Mouse (Mus musculus) granulocyte monocyte progenitor cell, adult 5-6 weeks (primary cell): Measurements from ENCODE around the gene Sept9. TPM values are rescaled to one million over a fixed set of nuclear protein-coding genes. Genes with fewer than 3 reads are reported as not detected.
A peak's percentile ranks its signal among the peaks of the same experiment; 100 is the strongest.

Source experiments
- ATAC-seq: replicated peaks from 2 replicates; pipeline ENCODE4 v1.8.0; 2016; ENCODE audit warnings: mild to moderate bottlenecking, moderate TSS enrichment, inconsistent platforms; ENCODE audit not compliant: poor library complexity, severe bottlenecking
- total RNA-seq, 2 experiments: library from RNA; stranded (forward) in 1 of 2; stranded (reverse) in 1 of 2; fragments of 200-712, 200-1000 nt in 1 of 2; fragments of >200 nt in 1 of 2; fragmentation: Nextera tagmentation in 1 of 2; gene quantifications; 2 replicates each; pipeline ENCODE4 v1.2.3; 2014 to 2017

Sept9 gene
- total RNA-seq, 2 experiments from 2014 or later, result 141 to 145 TPM

DNA sequence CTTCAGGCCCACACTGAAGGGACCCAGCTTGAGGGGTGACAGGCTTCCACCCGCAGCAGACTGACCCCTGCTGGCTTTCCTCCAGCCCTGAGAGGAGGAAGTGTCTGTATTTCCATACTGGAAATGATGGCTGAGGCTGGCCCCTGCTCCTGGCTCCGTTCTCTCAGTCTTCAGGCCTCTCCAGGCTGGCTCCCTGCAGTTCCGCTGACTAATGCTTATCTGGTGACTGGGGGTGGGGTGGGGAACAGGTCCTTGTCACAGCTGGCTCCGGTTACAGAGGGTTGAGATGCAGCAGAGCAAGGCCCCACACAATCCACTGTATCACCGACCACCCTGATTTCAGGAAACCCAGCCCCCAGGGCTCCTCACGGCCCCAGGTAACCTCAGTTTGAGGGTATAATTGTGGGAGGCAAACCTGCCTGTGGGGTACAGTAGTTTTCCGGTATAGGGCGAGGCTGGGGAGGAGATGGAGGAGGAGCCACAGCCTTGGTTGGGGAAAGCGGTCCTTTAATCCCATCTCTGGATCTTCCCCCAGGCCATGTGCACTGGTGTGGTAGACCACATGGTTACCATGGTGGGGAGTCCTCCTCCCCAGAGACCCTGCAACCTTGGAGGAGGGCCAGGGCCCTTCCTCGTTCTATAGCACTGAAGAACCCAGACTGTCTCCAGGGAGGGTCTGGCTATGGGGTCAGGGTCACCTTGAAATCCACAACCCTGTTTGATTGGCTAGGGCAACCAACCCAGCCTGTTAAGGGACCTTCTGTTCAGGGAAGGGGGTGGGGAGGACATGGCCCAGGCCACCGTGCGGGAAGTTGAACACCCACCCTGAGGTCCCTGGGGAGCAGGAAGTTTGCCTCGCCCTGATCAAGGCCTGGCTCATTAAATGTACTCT is 108.7 kb downstream of the Sept9 start:
- ATAC-seq, result peak; percentile 57

DNA sequence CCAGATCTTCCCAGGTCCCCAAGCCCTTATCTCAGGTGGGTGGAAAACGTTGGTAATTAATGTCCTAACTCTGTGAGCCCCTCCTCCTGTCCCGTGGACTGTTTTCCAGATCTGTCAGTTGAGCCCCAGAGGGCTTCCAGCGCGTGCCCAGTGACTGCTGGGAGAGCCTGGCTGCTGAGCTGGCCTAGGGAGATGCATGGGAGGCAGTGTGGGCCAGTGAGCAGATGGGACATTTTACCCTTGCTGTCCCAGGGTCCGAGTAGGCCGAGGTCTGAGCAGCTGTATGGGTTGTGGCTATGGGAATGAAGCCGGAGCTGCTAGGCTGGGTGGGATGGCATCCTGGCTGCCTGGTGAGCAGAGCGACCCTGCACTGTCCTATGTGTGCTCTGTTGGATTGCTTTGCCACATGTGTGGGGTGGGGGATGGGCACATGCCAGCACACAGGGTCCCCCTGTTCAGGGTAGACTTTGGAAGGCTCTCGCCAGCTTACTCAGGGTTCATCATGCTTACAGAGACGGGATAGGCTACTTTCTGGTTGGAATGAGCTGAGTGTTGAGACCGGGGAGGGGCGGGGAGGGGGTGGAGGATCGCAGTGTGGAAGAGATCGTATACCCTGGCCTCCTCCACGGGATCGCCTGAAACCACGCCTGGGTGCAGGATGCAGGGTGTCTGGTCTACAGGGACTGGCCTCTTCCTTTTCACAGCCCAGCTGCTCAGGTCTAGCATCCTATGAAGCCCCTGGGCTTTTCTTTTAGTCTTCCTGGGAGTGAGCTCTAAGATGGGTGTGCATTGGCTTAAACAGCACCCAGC is 109.9 kb downstream of the Sept9 start:
- ATAC-seq, result no peak

- ATAC-seq, result no peak
These were observed 110.4 kb downstream of the Sept9 start for GRCm38 (mm10) chr11:117309918-117310287.

DNA sequence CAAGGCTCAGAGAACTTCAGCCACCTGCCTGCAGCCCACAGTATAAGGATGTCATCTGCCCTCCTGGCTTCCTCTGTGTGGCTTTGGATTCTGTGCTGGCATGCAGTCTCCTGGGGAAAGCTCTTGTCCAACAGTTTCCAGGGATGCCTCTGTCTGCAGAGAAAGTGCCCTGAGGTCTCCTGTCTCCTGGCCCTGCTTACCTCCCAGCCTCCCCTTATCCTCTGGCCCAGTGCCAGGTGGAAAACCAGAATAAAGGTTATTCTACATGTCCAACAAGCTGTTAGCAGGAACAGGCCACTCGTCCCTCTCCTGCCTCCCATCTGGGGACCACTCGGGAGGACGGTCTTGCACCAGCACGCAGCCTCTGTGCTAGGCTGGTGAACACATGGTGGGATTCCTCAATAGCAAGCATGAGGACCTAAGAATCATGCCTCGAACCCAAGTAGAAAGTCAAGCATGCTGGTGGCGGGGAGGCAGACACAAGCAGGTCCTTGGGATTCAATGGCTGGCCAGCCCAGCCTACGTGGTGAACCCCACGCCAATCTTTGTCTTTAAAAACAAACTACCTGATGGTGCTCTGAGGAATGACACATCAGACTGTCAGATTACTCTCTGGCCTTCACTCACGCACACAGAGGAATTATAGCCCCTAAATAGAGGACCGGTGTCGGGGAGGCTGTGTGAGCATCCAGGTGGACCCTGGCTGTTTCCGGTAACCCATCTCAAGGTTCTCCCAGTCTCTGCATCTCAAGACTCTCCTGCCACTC is 111.1 kb downstream of the Sept9 start:
- no peak for ATAC-seq

GRCm38 (mm10) chr11:117311127-117311800 is 111.8 kb downstream of the Sept9 start:
- ATAC-seq, result no peak

DNA sequence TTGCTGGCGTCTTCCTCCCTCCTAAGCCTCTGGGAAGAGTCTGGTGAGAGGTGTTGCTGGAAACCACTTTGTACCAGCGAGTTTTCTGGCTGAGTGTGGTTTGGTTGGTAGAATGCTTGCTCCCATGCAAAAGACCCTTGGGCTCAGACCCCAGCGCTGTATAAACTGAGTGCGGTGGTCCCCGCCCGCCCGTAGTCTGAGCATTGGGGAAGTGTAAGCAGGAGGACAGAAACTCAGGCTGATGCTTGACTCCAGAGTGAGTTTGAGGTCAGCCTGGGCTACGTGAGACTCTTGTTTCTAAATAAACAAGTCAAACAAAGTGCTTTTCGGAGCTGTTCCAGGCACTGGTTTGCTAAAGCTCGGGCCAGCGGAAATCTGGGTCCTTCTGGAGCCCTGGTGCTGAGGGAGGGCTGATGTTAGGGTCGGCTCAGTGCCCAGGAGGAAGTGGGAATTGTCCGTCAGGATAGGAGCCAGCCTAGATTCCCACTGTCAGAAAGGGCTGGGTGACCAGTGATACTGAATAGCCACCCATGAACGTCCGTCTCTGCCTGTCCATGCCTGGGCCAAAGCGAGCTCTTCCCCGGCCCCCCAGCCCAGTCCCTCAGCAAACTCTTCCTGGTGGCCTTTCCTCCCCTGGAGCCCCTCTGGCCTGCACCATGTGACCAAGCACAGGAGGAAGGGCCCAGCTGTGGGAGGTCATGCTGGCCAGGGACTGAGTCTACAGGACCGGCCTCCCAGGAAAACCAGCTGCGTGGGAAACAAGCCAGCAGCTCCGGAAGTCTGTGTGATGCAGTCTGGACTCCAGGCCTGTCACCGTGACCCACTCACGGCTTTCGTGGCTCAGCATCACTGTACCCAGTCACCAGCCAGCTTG is 112.8 kb downstream of the Sept9 start:
- no peak for ATAC-seq

DNA sequence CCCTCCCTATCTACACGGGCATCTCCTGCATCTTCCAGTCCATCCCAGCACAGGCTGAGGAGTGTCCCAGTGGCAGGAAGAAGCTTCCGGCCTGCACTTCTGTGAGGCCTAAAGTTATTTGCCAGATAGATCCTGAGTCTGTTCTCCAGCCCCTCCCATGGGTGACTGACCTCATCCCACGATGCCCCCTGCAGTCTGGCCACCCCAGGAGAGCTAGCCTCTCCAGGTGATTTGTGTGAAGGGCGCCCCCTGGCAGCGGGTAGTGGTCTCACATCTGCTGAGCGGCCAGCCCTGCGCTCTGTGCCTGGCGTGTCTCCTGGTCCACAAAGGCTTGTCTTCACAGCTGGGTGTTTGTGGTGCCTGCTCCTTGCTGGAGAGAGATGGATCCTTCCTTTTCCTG is 113.5 kb downstream of the Sept9 start:
- 0 out of 2 replicates have a peak, but pooled peaks have one; percentile 29 for ATAC-seq

DNA sequence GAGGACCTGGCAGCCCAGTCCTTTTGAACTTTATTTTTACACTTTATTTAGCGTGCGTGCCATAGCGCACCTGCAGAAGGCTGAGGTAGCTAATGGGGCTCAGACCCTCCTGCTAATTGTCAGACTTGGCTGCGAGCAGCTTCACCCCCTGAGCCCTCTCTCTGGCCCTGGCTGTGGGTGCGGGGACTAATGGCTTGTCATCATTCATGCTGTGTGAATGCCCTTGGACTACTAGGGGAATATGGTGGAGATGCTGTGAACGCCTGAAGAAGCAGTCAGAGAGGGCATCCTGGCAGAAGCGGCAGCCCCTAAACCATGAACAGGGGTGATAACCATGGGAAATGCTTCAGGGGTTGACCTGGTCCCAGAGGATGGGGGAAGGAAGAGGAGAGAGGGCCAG is 114.0 kb downstream of the Sept9 start:
- ATAC-seq, result no peak

DNA sequence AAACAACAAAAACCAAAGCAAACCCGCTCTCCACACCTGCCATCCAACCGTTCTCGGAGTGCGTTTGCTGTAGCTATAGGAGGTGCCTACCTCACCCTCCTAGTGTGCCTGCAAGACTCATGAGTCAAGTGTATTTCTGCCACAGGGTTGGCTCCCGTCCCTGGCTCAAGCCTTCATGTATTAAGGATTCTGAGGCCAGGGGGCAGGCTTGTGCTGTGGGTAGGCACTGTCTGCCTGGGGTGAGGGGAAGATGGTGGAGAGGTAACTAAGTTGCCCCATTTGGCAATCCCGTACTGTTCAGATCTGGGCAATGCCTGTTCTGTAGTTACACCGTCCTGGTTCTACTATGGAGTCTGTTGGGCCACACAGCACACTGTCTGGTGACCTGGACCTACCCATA is 114.6 kb downstream of the Sept9 start:
- peak; percentile 47 for ATAC-seq

GRCm38 (mm10) chr11:117314520-117314919 is 115.1 kb downstream of the Sept9 start:
- ATAC-seq, result no peak

DNA sequence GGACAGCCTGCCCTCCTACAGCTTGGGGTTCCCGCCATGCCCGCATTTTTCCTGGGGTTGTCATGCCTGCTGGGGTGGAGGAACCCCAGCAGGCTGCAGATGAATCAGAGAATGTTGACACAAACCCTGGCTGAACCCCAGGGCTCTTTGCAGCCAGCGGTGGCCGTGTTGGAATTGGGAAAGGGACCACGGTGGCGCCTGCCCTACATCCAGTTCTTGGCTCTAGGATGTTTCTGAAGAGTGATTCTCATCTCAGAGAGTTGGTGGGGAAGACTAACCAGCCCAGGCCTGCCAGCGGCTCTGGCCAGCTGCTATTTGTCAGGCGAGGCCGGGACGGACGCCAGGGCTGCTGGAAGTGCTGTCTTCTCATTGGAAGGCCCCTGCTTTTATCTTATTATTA is 115.8 kb downstream of the Sept9 start:
- ATAC-seq, result no peak

GRCm38 (mm10) chr11:117316441-117317331 is 117.2 kb downstream of the Sept9 start:
- peak; percentile 24; the same call in 1 of the 2 replicates for ATAC-seq

DNA sequence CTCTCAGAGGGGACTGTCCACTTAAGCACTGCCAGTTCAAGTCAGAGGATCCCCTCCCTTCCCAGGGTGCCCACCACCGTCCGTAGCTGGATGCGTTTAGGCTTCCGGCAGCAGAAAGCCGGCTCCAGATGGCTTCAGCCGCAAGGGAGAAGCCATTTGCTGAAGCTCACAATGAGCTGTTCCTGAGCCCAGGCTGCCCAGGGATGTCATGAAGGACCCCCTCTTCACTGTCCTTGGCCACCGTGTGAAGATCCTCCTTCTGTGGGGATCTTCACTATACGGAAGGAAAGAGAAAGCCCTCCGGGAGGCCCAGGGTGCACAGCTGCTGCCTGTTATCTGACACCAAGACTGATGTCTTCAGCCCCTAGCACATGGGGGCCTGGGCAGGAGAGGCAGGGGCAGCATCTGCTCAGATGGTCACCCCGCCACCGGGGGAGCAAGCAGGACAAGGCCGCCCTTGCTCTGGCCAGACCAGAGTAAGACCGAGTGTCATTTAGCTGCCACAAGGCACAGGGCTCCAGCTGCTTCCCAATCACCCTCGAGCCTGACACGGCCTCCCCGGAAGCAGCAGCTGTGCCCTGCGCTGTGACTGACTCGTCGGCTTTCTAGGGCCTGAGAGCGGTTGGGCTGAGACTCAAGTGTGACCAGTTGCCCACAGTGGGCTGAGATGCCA is 118.1 kb downstream of the Sept9 start:
- 0 out of 2 replicates have a peak, but pooled peaks have one; percentile 9 for ATAC-seq

DNA sequence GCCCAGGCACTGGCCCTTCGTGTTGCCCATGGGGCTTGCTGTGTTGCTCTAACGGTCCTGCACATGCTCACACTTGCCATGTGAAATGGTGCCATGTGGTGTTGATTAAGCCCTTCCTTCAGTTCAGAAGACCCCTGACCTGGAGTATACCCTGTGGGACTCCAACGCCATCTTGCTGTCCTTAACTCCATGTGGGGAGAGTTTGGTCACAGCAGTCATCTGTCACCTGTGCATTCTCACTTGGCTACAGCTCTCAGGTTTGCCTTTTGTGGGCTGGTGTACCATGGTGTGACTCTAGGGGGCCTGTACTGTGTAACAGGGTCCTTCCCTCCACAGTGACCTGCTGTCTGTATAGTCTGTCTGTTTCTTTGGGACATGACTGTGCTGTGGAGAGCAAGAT is 118.7 kb downstream of the Sept9 start:
- no peak for ATAC-seq

- ATAC-seq, result no peak
These were observed 119.5 kb downstream of the Sept9 start for GRCm38 (mm10) chr11:117318731-117319542.

- peak; percentile 59 for ATAC-seq
These were observed 120.3 kb downstream of the Sept9 start for GRCm38 (mm10) chr11:117319543-117320335.
